Mouse (Mus musculus): ENCODE data around the gene Etv5. TPM values are rescaled to one million over a fixed set of nuclear protein-coding genes. Genes with fewer than 3 reads are reported as not detected.

The Etv5 gene
- polyA plus RNA-seq, 2 experiments: 2.6 to 2.7 TPM

- Histone ChIP-seq H3K4me3 (ENCODE audit: insufficient read depth in 1 of 2, low read depth in 2 of 2, low read length in 2 of 2) (no peak overlapping the region), H3K9ac (replicated peaks) (no peak overlapping the region), H3K27me3 (ENCODE audit: control insufficient read depth, insufficient read depth, low read length) (no peaks in the 10 kb centered on the region), H3K27ac (no peak overlapping the region), H3K36me3 (replicated peaks; ENCODE audit: control insufficient read depth, insufficient read depth, low read depth) (no peaks in the 10 kb centered on the region), H3K9me3 (ENCODE audit: control insufficient read depth, low read length) (no peaks in the 10 kb centered on the region), H3K4me2 (ENCODE audit: low read depth) (no peak overlapping the region), H3K4me1 (replicated peaks; ENCODE audit: control insufficient read depth in 2 of 2, insufficient read depth in 2 of 2, low read length in 1 of 2) (no peaks in the 10 kb centered on the region; a peak in 1 of 4 replicates)
- DNase-seq (ENCODE audit: low read depth in 3 of 3, low spot score in 3 of 3): no peak
- no peak for TF ChIP-seq CTCF (IDR thresholded peaks at IDR 0.05; ENCODE audit: low read depth)
- 61% methylated on average over 9 of the region's 9 CpGs for WGBS (ENCODE audit: insufficient replicate concordance)
- no peak for ATAC-seq (ENCODE audit: insufficient read depth)
Measured at GRCm38 (mm10) chr16:22452082-22452481, 12.6 kb upstream of the Etv5 start.

- DNase-seq (ENCODE audit: low read depth in 3 of 3, low spot score in 3 of 3) (no peak), ATAC-seq (ENCODE audit: insufficient read depth) (no peak)
- 62% methylated on average over 6 of the region's 6 CpGs for WGBS (ENCODE audit: insufficient replicate concordance)
Measured at GRCm38 (mm10) chr16:22448093-22448492, 8.6 kb upstream of the Etv5 start.

GRCm38 (mm10) chr16:22444786-22445185, 5.3 kb upstream of the Etv5 start:
- TF ChIP-seq CTCF (IDR thresholded peaks at IDR 0.05; ENCODE audit: low read depth) (no peak), EP300 (IDR thresholded peaks at IDR 0.05; ENCODE audit: low read depth) (no peak)
- 31% methylated on average over 6 of the region's 6 CpGs for WGBS (ENCODE audit: insufficient replicate concordance)
- no peaks in the 10 kb centered on the region for H3K36me3 ChIP-seq (replicated peaks; ENCODE audit: control insufficient read depth, insufficient read depth, low read depth)
- ATAC-seq (ENCODE audit: insufficient read depth): no peak
- DNase-seq (ENCODE audit: low read depth in 3 of 3, low spot score in 3 of 3): no peak
- peaks cover 0 to 7% of the 10 kb centered on the region in 2 experiments; a peak in 2 of 4 replicates for H3K4me1 ChIP-seq (replicated peaks; ENCODE audit: control insufficient read depth in 2 of 2, insufficient read depth in 2 of 2, low read length in 1 of 2)
- no peaks in the 10 kb centered on the region for H3K9me3 ChIP-seq (ENCODE audit: control insufficient read depth, low read length)
- no peak overlapping the region for H3K9ac ChIP-seq (replicated peaks)
- H3K27me3 ChIP-seq (ENCODE audit: control insufficient read depth, insufficient read depth, low read length): no peaks in the 10 kb centered on the region; the same call in 1 of the 2 replicates
- H3K4me3 ChIP-seq (ENCODE audit: insufficient read depth in 1 of 2, low read depth in 2 of 2, low read length in 2 of 2): no peak overlapping the region
- no peak overlapping the region for H3K27ac ChIP-seq
- no peak overlapping the region for H3K4me2 ChIP-seq (ENCODE audit: low read depth)

More at GRCm38 (mm10) chr16:22448093-22448492, 8.6 kb upstream of the Etv5 start:
- Histone ChIP-seq H3K9ac (replicated peaks) (no peak overlapping the region), H3K27me3 (ENCODE audit: control insufficient read depth, insufficient read depth, low read length) (no peaks in the 10 kb centered on the region), H3K4me3 (ENCODE audit: insufficient read depth in 1 of 2, low read depth in 2 of 2, low read length in 2 of 2) (no peak overlapping the region), H3K9me3 (ENCODE audit: control insufficient read depth, low read length) (no peaks in the 10 kb centered on the region), H3K36me3 (replicated peaks; ENCODE audit: control insufficient read depth, insufficient read depth, low read depth) (no peaks in the 10 kb centered on the region), H3K4me2 (ENCODE audit: low read depth) (no peak overlapping the region), H3K4me1 (replicated peaks; ENCODE audit: control insufficient read depth in 2 of 2, insufficient read depth in 2 of 2, low read length in 1 of 2) (no peaks in the 10 kb centered on the region; a peak in 1 of 4 replicates), H3K27ac (no peak overlapping the region)
- no peak for TF ChIP-seq CTCF (IDR thresholded peaks at IDR 0.05; ENCODE audit: low read depth)
- no peak for TF ChIP-seq EP300 (IDR thresholded peaks at IDR 0.05; ENCODE audit: low read depth)

DNA sequence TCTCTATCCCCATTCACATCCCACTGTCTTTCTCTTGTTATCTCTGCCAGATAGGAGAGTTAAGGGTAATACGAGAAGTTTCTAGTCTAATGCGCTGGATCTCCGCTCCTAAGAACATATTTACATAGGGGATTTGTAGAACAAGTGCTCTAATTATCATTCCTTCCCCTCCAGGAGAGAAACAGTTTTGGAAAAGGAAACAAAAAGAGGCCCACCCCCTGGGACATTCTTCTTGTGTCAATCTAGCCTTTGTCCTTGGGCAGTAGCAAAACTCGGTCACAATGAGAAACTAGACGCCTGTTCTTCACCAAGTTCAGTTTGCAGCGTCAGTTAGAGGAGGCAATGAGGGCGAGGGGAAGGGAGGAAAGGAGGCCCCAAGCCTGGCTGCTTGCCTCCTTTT, 2.7 kb upstream of the Etv5 start:
- no peak for DNase-seq (ENCODE audit: low read depth in 3 of 3, low spot score in 3 of 3)
- 65% methylated on average over 7 of the region's 7 CpGs for WGBS (ENCODE audit: insufficient replicate concordance)
- peaks cover 19% of the 10 kb centered on the region for H3K27me3 ChIP-seq (ENCODE audit: control insufficient read depth, insufficient read depth, low read length)

GRCm38 (mm10) chr16:22441317-22441716, 1.8 kb upstream of the Etv5 start:
- no peak overlapping the region for H3K4me2 ChIP-seq (ENCODE audit: low read depth)
- no peaks in the 10 kb centered on the region for H3K9me3 ChIP-seq (ENCODE audit: control insufficient read depth, low read length)
- ATAC-seq (ENCODE audit: insufficient read depth): no peak
- TF ChIP-seq CTCF (IDR thresholded peaks at IDR 0.05; ENCODE audit: low read depth) (no peak), EP300 (IDR thresholded peaks at IDR 0.05; ENCODE audit: low read depth) (no peak)
- 79% methylated on average over 4 of the region's 4 CpGs for WGBS (ENCODE audit: insufficient replicate concordance)
- DNase-seq (ENCODE audit: low read depth in 3 of 3, low spot score in 3 of 3): no peak
- no peak overlapping the region for H3K9ac ChIP-seq (replicated peaks)
- peaks cover 0 to 7% of the 10 kb centered on the region in 2 experiments; a peak in 2 of 4 replicates for H3K4me1 ChIP-seq (replicated peaks; ENCODE audit: control insufficient read depth in 2 of 2, insufficient read depth in 2 of 2, low read length in 1 of 2)
- no peaks in the 10 kb centered on the region for H3K36me3 ChIP-seq (replicated peaks; ENCODE audit: control insufficient read depth, insufficient read depth, low read depth)
- no peak overlapping the region for H3K4me3 ChIP-seq (ENCODE audit: insufficient read depth in 1 of 2, low read depth in 2 of 2, low read length in 2 of 2)
- H3K27me3 ChIP-seq (ENCODE audit: control insufficient read depth, insufficient read depth, low read length): peaks cover 24% of the 10 kb centered on the region
- no peak overlapping the region for H3K27ac ChIP-seq

More for the DNA sequence above, 2.7 kb upstream of the Etv5 start:
- Histone ChIP-seq H3K4me2 (ENCODE audit: low read depth) (no peak overlapping the region), H3K4me1 (replicated peaks; ENCODE audit: control insufficient read depth in 2 of 2, insufficient read depth in 2 of 2, low read length in 1 of 2) (peaks cover 0 to 7% of the 10 kb centered on the region in 2 experiments; a peak in 2 of 4 replicates), H3K4me3 (ENCODE audit: insufficient read depth in 1 of 2, low read depth in 2 of 2, low read length in 2 of 2) (no peak overlapping the region), H3K27ac (no peak overlapping the region), H3K9ac (replicated peaks) (no peak overlapping the region), H3K9me3 (ENCODE audit: control insufficient read depth, low read length) (no peaks in the 10 kb centered on the region), H3K36me3 (replicated peaks; ENCODE audit: control insufficient read depth, insufficient read depth, low read depth) (no peaks in the 10 kb centered on the region)
- TF ChIP-seq CTCF (IDR thresholded peaks at IDR 0.05; ENCODE audit: low read depth) (no peak), EP300 (IDR thresholded peaks at IDR 0.05; ENCODE audit: low read depth) (no peak)
- ATAC-seq (ENCODE audit: insufficient read depth): no peak
